Mouse (Mus musculus) induced T-regulatory cell, adult 2 months (primary cell): ENCODE data around the gene Psmb7.
A peak's percentile ranks its signal among the peaks of the same experiment; 100 is the strongest.

Source experiments
- DNase-seq: peaks from one replicate; pipeline ENCODE4 v3.0.0-alpha.2; 2012; ENCODE audit warnings: low read depth

Psmb7 gene

GRCm38 (mm10) chr2:38643625-38644427, at the start of gene Psmb7:
Psmb7 (minus strand) TSS chr2:38644087.
- DNase-seq: peak; percentile 96

GRCm38 (mm10) chr2:38691542-38691941, 47.7 kb upstream of the Psmb7 start:
- DNase-seq: peak; percentile 38

GRCm38 (mm10) chr2:38689881-38690280, 46.0 kb upstream of the Psmb7 start:
- DNase-seq: no peak

GRCm38 (mm10) chr2:38688791-38689520, 45.1 kb upstream of the Psmb7 start:
- peak; percentile 11 for DNase-seq

GRCm38 (mm10) chr2:38685746-38686145, 41.9 kb upstream of the Psmb7 start:
- no peak for DNase-seq

- no peak for DNase-seq
Observed at GRCm38 (mm10) chr2:38683083-38683482, 39.2 kb upstream of the Psmb7 start.

- DNase-seq: no peak
Observed at GRCm38 (mm10) chr2:38682209-38682608, 38.3 kb upstream of the Psmb7 start.

- DNase-seq: no peak
Observed at GRCm38 (mm10) chr2:38678947-38679346, 35.1 kb upstream of the Psmb7 start.

- DNase-seq: no peak
Observed at GRCm38 (mm10) chr2:38675366-38675969, 31.6 kb upstream of the Psmb7 start.

GRCm38 (mm10) chr2:38672496-38672895, 28.6 kb upstream of the Psmb7 start:
- DNase-seq: no peak

GRCm38 (mm10) chr2:38668802-38669580, 25.1 kb upstream of the Psmb7 start:
- peak; percentile 21 for DNase-seq

GRCm38 (mm10) chr2:38661398-38661797, 17.5 kb upstream of the Psmb7 start:
- peak; percentile 51 for DNase-seq

GRCm38 (mm10) chr2:38658338-38658836, 14.5 kb upstream of the Psmb7 start:
- peak; percentile 40 for DNase-seq

- no peak for DNase-seq
Observed at GRCm38 (mm10) chr2:38653694-38654093, 9.8 kb upstream of the Psmb7 start.

GRCm38 (mm10) chr2:38653293-38653619, 9.4 kb upstream of the Psmb7 start:
- no peak for DNase-seq

GRCm38 (mm10) chr2:38652565-38653292, 8.8 kb upstream of the Psmb7 start:
- no peak for DNase-seq

- no peak for DNase-seq
Observed at GRCm38 (mm10) chr2:38652098-38652497, 8.2 kb upstream of the Psmb7 start.

GRCm38 (mm10) chr2:38650340-38650739, 6.5 kb upstream of the Psmb7 start:
- DNase-seq: no peak

- no peak for DNase-seq
Observed at GRCm38 (mm10) chr2:38647661-38648060, 3.8 kb upstream of the Psmb7 start.

- no peak for DNase-seq
Observed at GRCm38 (mm10) chr2:38647201-38647606, 3.3 kb upstream of the Psmb7 start.

GRCm38 (mm10) chr2:38645936-38646335, 2.0 kb upstream of the Psmb7 start:
- DNase-seq: peak; percentile 57
